Mouse (Mus musculus): ENCODE data around the gene Slitrk2.
A peak's percentile ranks its signal among the peaks of the same experiment; 100 is the strongest.

Gene Slitrk2

GRCm38 (mm10) chrX:66648911-66649620, at the start of gene Slitrk2:
Gene Slitrk2, plus strand, starts transcription at chrX:66649318.
- DNase-seq, result peak; percentile 50 to 52

GRCm38 (mm10) chrX:66605490-66605889, 43.6 kb upstream of the Slitrk2 start:
- no peak for DNase-seq

- peak; percentile 57 to 60 for DNase-seq
Observed at GRCm38 (mm10) chrX:66652455-66653144, 3.5 kb downstream of the Slitrk2 start.

- DNase-seq, result peak; percentile 17 to 33
Observed at GRCm38 (mm10) chrX:66657365-66657764, 8.2 kb downstream of the Slitrk2 start.

GRCm38 (mm10) chrX:66676959-66677358, 27.8 kb downstream of the Slitrk2 start:
- DNase-seq, result no peak

- no peak for DNase-seq
Observed at GRCm38 (mm10) chrX:66678646-66679045, 29.5 kb downstream of the Slitrk2 start.
